Mouse (Mus musculus): ENCODE data around the gene Scgb1b19. TPM values are rescaled to one million over a fixed set of nuclear protein-coding genes. Genes with fewer than 3 reads are reported as not detected.
"Not testable (repeated sequence)": the region's sequence is repeated elsewhere in the genome, so short reads cannot be mapped to it uniquely, and the experiment has no call there.

Gene Scgb1b19
- not detected in 2 replicates for polyA plus RNA-seq (2016; fragmentation: Nextera tagmentation; extraction: Ambion mirVana)

DNA sequence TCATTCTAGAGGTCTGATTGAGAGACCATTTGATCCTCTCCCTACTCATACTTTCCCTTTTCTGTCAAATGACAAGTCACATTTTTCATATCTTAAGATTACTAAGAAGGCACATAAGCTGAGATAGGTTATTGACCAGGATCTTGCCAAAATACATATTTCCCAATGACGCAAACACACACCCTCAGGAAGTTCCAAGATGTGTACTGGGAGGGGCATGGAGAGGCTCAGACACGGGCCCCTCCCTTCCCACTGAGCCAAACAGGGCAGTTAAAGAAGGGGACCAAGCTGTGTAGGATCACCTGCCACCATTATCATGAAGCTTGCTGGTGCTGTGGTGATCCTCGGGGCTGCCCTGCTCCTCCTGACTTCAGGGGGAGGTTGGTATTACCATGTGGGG, at the start of gene Scgb1b19:
Scgb1b19 (plus strand) TSS at position 301 of the 400 bp plus-strand sequence.
- H3K27ac ChIP-seq; H3K9me3 ChIP-seq (replicated peaks); H3K36me3 ChIP-seq; H3K4me1 ChIP-seq; H3K27me3 ChIP-seq (ENCODE audit: low read depth, poor library complexity, severe bottlenecking); DNase-seq (ENCODE audit: low spot score); H3K4me3 ChIP-seq: not testable (repeated sequence)
- WGBS: 92% methylated on average over 2 of the region's 3 CpGs

DNA sequence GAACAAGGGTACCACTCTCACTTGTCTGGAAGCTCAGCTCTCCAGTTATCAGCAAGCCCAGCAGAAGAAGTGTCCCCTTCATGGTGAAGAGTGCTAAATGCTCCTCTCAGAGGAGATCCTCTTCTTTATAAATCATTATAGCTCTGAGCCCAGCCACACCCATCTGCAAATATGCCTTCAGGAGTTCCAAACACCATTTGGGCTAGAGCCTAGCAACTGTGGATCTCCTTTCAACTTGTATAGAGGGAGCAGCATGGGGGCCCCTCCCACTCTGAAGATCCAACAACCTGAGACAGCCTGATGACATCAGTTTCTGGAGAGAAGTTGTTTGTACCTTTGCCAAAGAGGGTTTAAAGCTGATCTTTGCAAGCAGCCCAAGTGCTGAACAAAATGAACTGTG, 6.9 kb upstream of the Scgb1b19 start, which contains the start of gene Scgb2b19:
Scgb2b19 (minus strand) TSS at position 101 of the 400 bp plus-strand sequence.
- H3K4me1 ChIP-seq; H3K9me3 ChIP-seq (replicated peaks); H3K27ac ChIP-seq; H3K27me3 ChIP-seq (ENCODE audit: low read depth, poor library complexity, severe bottlenecking); H3K4me3 ChIP-seq; DNase-seq (ENCODE audit: low spot score); H3K36me3 ChIP-seq: not testable (repeated sequence)

Other genes starting within 250 kb of the Scgb1b19 start
- not detected in 2 replicates for gene Scgb2b17, start 230.7 kb upstream of the Scgb1b19 start, polyA plus RNA-seq (2016; fragmentation: Nextera tagmentation; extraction: Ambion mirVana)
- gene Scgb1b17, start 223.8 kb upstream of the Scgb1b19 start, polyA plus RNA-seq (2016; fragmentation: Nextera tagmentation; extraction: Ambion mirVana): not detected in 2 replicates
- gene Scgb2b18, start 113.4 kb upstream of the Scgb1b19 start, polyA plus RNA-seq (2016; fragmentation: Nextera tagmentation; extraction: Ambion mirVana): not detected in 2 replicates
- gene Scgb1b18, start 101.7 kb upstream of the Scgb1b19 start, polyA plus RNA-seq (2016; fragmentation: Nextera tagmentation; extraction: Ambion mirVana): not detected in 2 replicates
- gene Scgb2b19, start 7.0 kb upstream of the Scgb1b19 start, polyA plus RNA-seq (2016; fragmentation: Nextera tagmentation; extraction: Ambion mirVana): not detected in 2 replicates
- gene Scgb2b20, start 79.0 kb downstream of the Scgb1b19 start, polyA plus RNA-seq (2016; fragmentation: Nextera tagmentation; extraction: Ambion mirVana): not detected in 2 replicates
- not detected in 2 replicates for gene Scgb1b20, start 85.9 kb downstream of the Scgb1b19 start, polyA plus RNA-seq (2016; fragmentation: Nextera tagmentation; extraction: Ambion mirVana)
- not detected in 2 replicates for gene Scgb2b21, start 233.2 kb downstream of the Scgb1b19 start, polyA plus RNA-seq (2016; fragmentation: Nextera tagmentation; extraction: Ambion mirVana)